Mouse (Mus musculus) bone marrow macrophage, adult 2 months (primary cell): Measurements from ENCODE around the gene Cyp17a1.

Experiments
- CTCF ChIP-seq: IDR thresholded peaks from 2 replicates; pipeline ENCODE4 v1.5.1; 2012; ENCODE audit warnings: low read depth, mild to moderate bottlenecking, low read length, moderate library complexity
- POLR2A ChIP-seq: IDR thresholded peaks from 2 replicates; pipeline ENCODE4 v1.6.1; 2012; ENCODE audit warnings: mild to moderate bottlenecking, low read depth, low read length, borderline replicate concordance

GRCm38 (mm10) chr19:46696943-46697342 is 24.0 kb upstream of the Cyp17a1 start:
- TF ChIP-seq CTCF (no peak), POLR2A (no peak)
